Comparison of ENCODE assay signal across 8 mouse cellular contexts in genomic region chr11:98942923-98943641, GRCm38 (mm10). TPM values are rescaled to one million over a fixed set of nuclear protein-coding genes. Genes with fewer than 3 reads are reported as not detected.
DNase-seq lines count a peak whose midpoint lies in the region; ATAC-seq lines count a peak whose summit lies in the region.

No protein-coding gene starts in this region.

- 0 out of 2 replicates have a peak overlapping the region, but pooled peaks have one; percentile 2 for H3K4me3 ChIP-seq in liver, embryonic 15.5 days (replicated peaks)
- no peak overlapping the region for H3K4me3 ChIP-seq in neural tube, embryonic 13.5 days

- peaks cover 30% of the 10 kb centered on the region for H3K27me3 ChIP-seq in liver, embryonic 15.5 days
- H3K27me3 ChIP-seq in neural tube, embryonic 13.5 days, result no peaks in the 10 kb centered on the region

- peak overlapping the region; percentile 77 for H3K27ac ChIP-seq in liver, embryonic 15.5 days (replicated peaks)
- peak overlapping the region; percentile 93 for H3K27ac ChIP-seq in neural tube, embryonic 13.5 days (replicated peaks)

- no peak overlapping the region for H3K9ac ChIP-seq in liver, embryonic 15.5 days
- peak overlapping the region; percentile 76 for H3K9ac ChIP-seq in neural tube, embryonic 13.5 days

- intact Hi-C loops in gastrocnemius, postnatal 14 days (cut with DNase I; ENCODE audit: low total_unique reads), result no loop called here

- peaks cover 94% of the 10 kb centered on the region for H3K4me1 ChIP-seq in liver, embryonic 15.5 days (replicated peaks)
- peaks cover 91% of the 10 kb centered on the region for H3K4me1 ChIP-seq in neural tube, embryonic 13.5 days (replicated peaks)

- ATAC-seq in liver, embryonic 15.5 days (ENCODE audit: insufficient read depth), result peak; percentile 11; the same call in 1 of the 2 replicates
- ATAC-seq in neural tube, embryonic 13.5 days (ENCODE audit: low read depth), result peak; percentile 16; the same call in 1 of the 2 replicates

- no peaks in the 10 kb centered on the region for H3K9me3 ChIP-seq in liver, embryonic 15.5 days (replicated peaks)
- no peaks in the 10 kb centered on the region for H3K9me3 ChIP-seq in neural tube, embryonic 13.5 days

- peak; percentile 55 to 62 for DNase-seq in adrenal gland, adult (ENCODE audit: inconsistent age in 2 of 2, low spot score in 1 of 2)
- no peak for DNase-seq in adrenal gland, postnatal 4 days (ENCODE audit: low spot score in 2 of 2)
- peak; percentile 84 for DNase-seq in T-cell, adult 2 months (ENCODE audit: low spot score)
- peak; percentile 76 for DNase-seq in gastrocnemius, postnatal 14 days
- peak; percentile 95 for DNase-seq in induced T-regulatory cell, adult 2 months (ENCODE audit: low read depth)
- DNase-seq in left cerebral cortex, adult 8-10 months (ENCODE audit: low spot score in 2 of 2), result no peak

- no peaks in the 10 kb centered on the region for H3K36me3 ChIP-seq in liver, embryonic 15.5 days (replicated peaks)
- H3K36me3 ChIP-seq in neural tube, embryonic 13.5 days, result no peaks in the 10 kb centered on the region

- peak overlapping the region; percentile 68 for H3K4me2 ChIP-seq in liver, embryonic 15.5 days
- peak overlapping the region; percentile 87 for H3K4me2 ChIP-seq in neural tube, embryonic 13.5 days

- WGBS in liver, embryonic 15.5 days (ENCODE audit: insufficient replicate concordance), result 62% methylated on average over 8 of the region's 8 CpGs
- 68% methylated on average over 8 of the region's 8 CpGs for WGBS in neural tube, embryonic 13.5 days

RNA-seq across cellular contexts. Expression of gene Rara, which starts 15.5 kb away (rescaled TPM):
- 10 to 100 TPM; 46.4 to 50.6 TPM for total RNA-seq in adrenal gland, postnatal 4 days (2021)
- total RNA-seq in gastrocnemius, postnatal 14 days (2021), result 10 to 100 TPM; 13.7 to 19.7 TPM
- 4.4 and 4.5 TPM in 2 replicates for polyA plus RNA-seq in liver, embryonic 15.5 days (2015; fragmentation: Nextera tagmentation; extraction: Ambion mirVana)
- polyA plus RNA-seq in neural tube, embryonic 13.5 days (2015; fragmentation: Nextera tagmentation; extraction: Ambion mirVana), result 24.0 and 26.7 TPM in 2 replicates
- total RNA-seq in left cerebral cortex, adult 8-10 months (2022), result 10 to 100 TPM; 11.1 to 11.7 (median 11.4) TPM

RNA-seq across cellular contexts. Expression of gene Cdc6, which starts 35.5 kb away (rescaled TPM):
- 1 to 10 TPM; 7.5 to 9.1 TPM for total RNA-seq in adrenal gland, postnatal 4 days (2021)
- total RNA-seq in gastrocnemius, postnatal 14 days (2021), result 1 to 10 TPM in 1 of 2 experiments, under 1 TPM in 1; 0.78 to 1.3 TPM
- 54.6 and 58.0 TPM in 2 replicates for polyA plus RNA-seq in liver, embryonic 15.5 days (2015; fragmentation: Nextera tagmentation; extraction: Ambion mirVana)
- polyA plus RNA-seq in neural tube, embryonic 13.5 days (2015; fragmentation: Nextera tagmentation; extraction: Ambion mirVana), result 4.2 and 4.7 TPM in 2 replicates
- total RNA-seq in left cerebral cortex, adult 8-10 months (2022), result under 1 TPM; 0.15 to 0.91 (median 0.25) TPM

RNA-seq across cellular contexts. Expression of gene Gjd3, which starts 39.7 kb away (rescaled TPM):
- 1 to 10 TPM in 1 of 2 experiments, under 1 TPM in 1; 0.50 to 1.0 TPM for total RNA-seq in adrenal gland, postnatal 4 days (2021)
- not detected for total RNA-seq in gastrocnemius, postnatal 14 days (2021)
- not detected in 2 replicates for polyA plus RNA-seq in liver, embryonic 15.5 days (2015; fragmentation: Nextera tagmentation; extraction: Ambion mirVana)
- 1.4 and 1.5 TPM in 2 replicates for polyA plus RNA-seq in neural tube, embryonic 13.5 days (2015; fragmentation: Nextera tagmentation; extraction: Ambion mirVana)
- 1 to 10 TPM; 1.2 to 1.8 (median 1.4) TPM for total RNA-seq in left cerebral cortex, adult 8-10 months (2022)

Comparison
In these comparisons a context has a peak if more than half of its experiments do, and no peak if none do; other contexts are left out.
1. DNase-seq: peak in adrenal gland, adult (2 of 2), T-cell, adult 2 months (single experiment), gastrocnemius, postnatal 14 days (single experiment) and induced T-regulatory cell, adult 2 months (single experiment); none in adrenal gland, postnatal 4 days (0 of 2) and left cerebral cortex, adult 8-10 months (0 of 2).